Mouse (Mus musculus): Measurements from ENCODE around the gene Csnk1g2. TPM values are rescaled to one million over a fixed set of nuclear protein-coding genes. Genes with fewer than 3 reads are reported as not detected.

The Csnk1g2 gene
- polyA plus RNA-seq, 1 experiment from 2014 or later, result 126 TPM

DNA sequence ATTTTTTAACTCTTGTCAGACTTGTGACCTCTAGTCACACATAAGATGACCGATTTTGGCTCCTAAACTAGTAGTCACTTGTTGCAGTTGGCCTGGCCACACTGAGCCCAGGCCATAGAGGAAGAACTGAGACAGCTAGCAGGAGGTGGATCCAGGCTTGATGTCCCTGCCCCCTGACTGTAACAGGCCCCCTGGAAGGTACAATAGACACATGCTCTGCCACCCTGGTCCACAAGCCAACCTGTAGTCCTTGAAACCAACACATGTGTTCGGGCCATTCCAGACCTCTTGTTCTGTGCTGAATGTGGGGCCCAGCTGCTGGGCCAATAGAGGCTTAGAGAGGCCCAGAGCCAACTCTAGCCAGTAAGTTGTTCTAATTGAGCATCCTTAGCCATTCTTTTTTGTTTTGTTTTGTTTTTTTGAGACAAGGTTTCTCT, 57.6 kb downstream of the Csnk1g2 start:
- Histone ChIP-seq H3K27ac (replicated peaks; ENCODE audit: low read depth, low read length) (no peak overlapping the region), H3K9me3 (ENCODE audit: control insufficient read depth, low read length) (no peaks in the 10 kb centered on the region), H3K27me3 (ENCODE audit: control insufficient read depth, insufficient read depth, low read length) (no peaks in the 10 kb centered on the region), H3K4me2 (ENCODE audit: low read depth, severe bottlenecking) (no peak overlapping the region), H3K36me3 (ENCODE audit: control insufficient read depth, insufficient read depth, low read length) (peaks cover 2% of the 10 kb centered on the region; the same call in 1 of the 2 replicates), H3K9ac (ENCODE audit: low read length) (no peak overlapping the region), H3K4me3 (ENCODE audit: low read depth, low read length) (no peak overlapping the region), H3K4me1 (ENCODE audit: control insufficient read depth, insufficient read depth, low read length) (peaks cover 17% of the 10 kb centered on the region)
- ATAC-seq (ENCODE audit: insufficient number of reproducible peaks, low FRiP score, low TSS enrichment, low read depth) (no peak), DNase-seq (ENCODE audit: low spot score) (no peak)
- 77% methylated on average over 2 of the region's 2 CpGs for WGBS

DNA sequence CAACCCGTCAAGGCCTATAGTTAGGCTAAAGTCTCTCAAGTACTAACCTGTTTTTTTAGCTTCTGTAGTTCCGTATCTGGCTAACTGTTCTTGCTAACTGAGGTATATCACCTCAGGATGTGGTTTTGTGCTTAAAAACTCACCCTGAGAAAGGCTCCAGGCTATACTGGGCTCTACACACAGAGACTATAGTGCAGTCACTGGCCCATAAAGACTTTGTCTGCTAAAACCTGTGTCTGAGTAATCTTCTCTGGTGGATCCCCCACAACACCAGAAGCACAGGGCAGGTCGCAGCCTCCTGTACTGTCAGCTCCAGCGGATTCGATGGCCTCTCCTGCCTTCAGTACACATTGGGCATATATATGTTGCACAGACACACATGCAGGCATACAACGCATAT, 59.4 kb downstream of the Csnk1g2 start:
- no peak overlapping the region for H3K27ac ChIP-seq (replicated peaks; ENCODE audit: low read depth, low read length)
- no peaks in the 10 kb centered on the region for H3K27me3 ChIP-seq (ENCODE audit: control insufficient read depth, insufficient read depth, low read length)
- no peak overlapping the region for H3K4me2 ChIP-seq (ENCODE audit: low read depth, severe bottlenecking)
- peaks cover 5% of the 10 kb centered on the region for H3K36me3 ChIP-seq (ENCODE audit: control insufficient read depth, insufficient read depth, low read length)
- ATAC-seq (ENCODE audit: insufficient number of reproducible peaks, low FRiP score, low TSS enrichment, low read depth), result no peak
- WGBS, result 90% methylated on average over 6 of the region's 6 CpGs
- DNase-seq (ENCODE audit: low spot score), result no peak
- no peaks in the 10 kb centered on the region for H3K9me3 ChIP-seq (ENCODE audit: control insufficient read depth, low read length)
- H3K9ac ChIP-seq (ENCODE audit: low read length), result no peak overlapping the region
- no peak overlapping the region for H3K4me3 ChIP-seq (ENCODE audit: low read depth, low read length)
- peaks cover 16% of the 10 kb centered on the region for H3K4me1 ChIP-seq (ENCODE audit: control insufficient read depth, insufficient read depth, low read length)

DNA sequence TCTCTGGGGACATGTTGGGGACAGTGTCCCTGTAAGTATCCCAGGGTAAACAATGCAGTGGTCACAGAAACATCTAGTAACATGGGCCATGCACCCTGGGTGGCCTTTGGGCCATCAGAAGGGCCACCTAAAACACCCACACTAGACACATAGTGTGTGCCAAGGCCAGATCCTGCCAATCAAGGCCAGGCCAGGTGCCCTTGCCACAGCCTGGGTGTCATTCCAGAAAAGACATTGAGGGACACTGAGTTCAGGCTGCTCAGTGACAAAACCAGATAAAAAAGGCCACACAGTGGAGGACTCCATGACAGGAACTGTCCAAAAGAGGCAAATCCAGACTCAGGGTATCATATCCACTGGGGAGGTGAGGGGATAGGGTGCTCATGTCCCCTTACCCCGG, 61.0 kb downstream of the Csnk1g2 start:
- Histone ChIP-seq H3K4me2 (ENCODE audit: low read depth, severe bottlenecking) (no peak overlapping the region), H3K9me3 (ENCODE audit: control insufficient read depth, low read length) (no peaks in the 10 kb centered on the region), H3K27ac (replicated peaks; ENCODE audit: low read depth, low read length) (no peak overlapping the region), H3K9ac (ENCODE audit: low read length) (no peak overlapping the region), H3K27me3 (ENCODE audit: control insufficient read depth, insufficient read depth, low read length) (no peaks in the 10 kb centered on the region), H3K36me3 (ENCODE audit: control insufficient read depth, insufficient read depth, low read length) (peaks cover 6% of the 10 kb centered on the region), H3K4me3 (ENCODE audit: low read depth, low read length) (no peak overlapping the region), H3K4me1 (ENCODE audit: control insufficient read depth, insufficient read depth, low read length) (peaks cover under 1% of the 10 kb centered on the region; the same call in 1 of the 2 replicates)
- ATAC-seq (ENCODE audit: insufficient number of reproducible peaks, low FRiP score, low TSS enrichment, low read depth) (no peak), DNase-seq (ENCODE audit: low spot score) (no peak)
- WGBS, result 90% methylated on average over 1 of the region's 1 CpGs

DNA sequence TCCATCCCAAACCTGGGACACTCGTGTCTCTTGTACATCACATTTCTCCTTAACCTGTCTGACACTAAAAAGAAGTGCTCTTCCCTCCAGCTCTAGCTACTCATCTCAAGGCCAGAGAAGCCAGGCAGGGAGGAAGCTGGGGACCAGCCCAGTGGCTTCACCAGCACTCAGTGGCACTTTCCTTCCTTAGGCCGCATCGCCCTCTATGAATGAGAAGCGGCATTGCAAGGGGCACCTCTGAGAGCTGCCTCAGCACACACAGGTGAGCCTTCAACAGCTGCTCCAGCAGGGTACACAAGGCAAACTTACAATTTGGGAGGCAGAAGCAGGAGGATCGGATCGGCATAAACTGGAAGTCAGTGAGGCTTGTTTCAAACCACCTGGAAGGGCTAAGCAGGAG, 61.6 kb downstream of the Csnk1g2 start:
- peak; percentile 56 for DNase-seq (ENCODE audit: low spot score)
- Histone ChIP-seq H3K4me1 (ENCODE audit: control insufficient read depth, insufficient read depth, low read length) (no peaks in the 10 kb centered on the region), H3K36me3 (ENCODE audit: control insufficient read depth, insufficient read depth, low read length) (peaks cover 7% of the 10 kb centered on the region), H3K9ac (ENCODE audit: low read length) (no peak overlapping the region), H3K9me3 (ENCODE audit: control insufficient read depth, low read length) (no peaks in the 10 kb centered on the region), H3K4me3 (ENCODE audit: low read depth, low read length) (no peak overlapping the region), H3K27ac (replicated peaks; ENCODE audit: low read depth, low read length) (no peak overlapping the region), H3K4me2 (ENCODE audit: low read depth, severe bottlenecking) (no peak overlapping the region), H3K27me3 (ENCODE audit: control insufficient read depth, insufficient read depth, low read length) (no peaks in the 10 kb centered on the region)
- no peak for ATAC-seq (ENCODE audit: insufficient number of reproducible peaks, low FRiP score, low TSS enrichment, low read depth)
- 48% methylated on average over 6 of the region's 6 CpGs for WGBS

DNA sequence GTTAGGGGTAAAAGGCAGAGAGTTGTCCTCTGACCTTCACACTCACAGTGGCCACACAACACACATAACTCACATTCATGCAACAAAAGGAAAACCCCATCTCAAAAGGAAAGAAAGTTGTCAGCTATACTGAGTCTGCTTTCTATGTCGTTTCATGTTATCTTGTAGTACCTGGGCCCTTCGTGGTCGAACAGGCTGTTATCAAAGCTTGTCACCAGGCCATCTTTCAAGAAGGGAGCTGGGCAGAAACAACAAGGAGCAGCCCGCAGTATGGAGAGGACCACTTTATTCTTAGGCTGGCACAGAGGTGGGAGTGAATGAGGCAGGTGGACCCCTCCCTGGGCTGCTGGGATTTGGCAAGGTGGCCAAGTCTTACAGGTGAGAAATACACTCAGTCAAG, 62.3 kb downstream of the Csnk1g2 start:
- H3K4me2 ChIP-seq (ENCODE audit: low read depth, severe bottlenecking), result no peak overlapping the region
- H3K9me3 ChIP-seq (ENCODE audit: control insufficient read depth, low read length), result no peaks in the 10 kb centered on the region
- H3K9ac ChIP-seq (ENCODE audit: low read length), result no peak overlapping the region
- DNase-seq (ENCODE audit: low spot score) (no peak), ATAC-seq (ENCODE audit: insufficient number of reproducible peaks, low FRiP score, low TSS enrichment, low read depth) (no peak)
- no peak overlapping the region for H3K4me3 ChIP-seq (ENCODE audit: low read depth, low read length)
- H3K27ac ChIP-seq (replicated peaks; ENCODE audit: low read depth, low read length), result no peak overlapping the region
- no peaks in the 10 kb centered on the region for H3K4me1 ChIP-seq (ENCODE audit: control insufficient read depth, insufficient read depth, low read length)
- H3K27me3 ChIP-seq (ENCODE audit: control insufficient read depth, insufficient read depth, low read length), result no peaks in the 10 kb centered on the region
- 86% methylated on average over 4 of the region's 4 CpGs for WGBS
- peaks cover 7% of the 10 kb centered on the region for H3K36me3 ChIP-seq (ENCODE audit: control insufficient read depth, insufficient read depth, low read length)

DNA sequence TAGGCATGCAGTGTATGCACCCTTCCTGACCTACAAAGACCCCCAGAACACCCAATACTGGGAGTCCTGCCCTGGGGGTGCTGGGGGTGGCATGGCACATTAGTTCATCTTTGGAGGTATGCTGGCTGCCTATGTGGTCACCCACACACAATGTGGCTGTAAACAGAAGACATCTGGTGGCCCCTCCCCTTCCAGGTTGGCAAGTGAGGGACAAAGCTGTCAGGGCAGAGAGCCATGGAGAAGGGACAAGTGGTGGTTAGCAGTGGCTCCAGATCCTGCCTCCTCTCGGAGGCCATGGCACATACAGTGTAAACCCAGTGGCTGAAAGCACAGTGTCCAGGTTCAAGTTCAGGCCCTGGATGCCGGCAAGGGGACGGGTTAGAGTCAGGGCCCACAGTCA, 64.0 kb downstream of the Csnk1g2 start:
- Histone ChIP-seq H3K4me1 (ENCODE audit: control insufficient read depth, insufficient read depth, low read length) (no peaks in the 10 kb centered on the region), H3K9me3 (ENCODE audit: control insufficient read depth, low read length) (no peaks in the 10 kb centered on the region), H3K4me2 (ENCODE audit: low read depth, severe bottlenecking) (no peak overlapping the region), H3K4me3 (ENCODE audit: low read depth, low read length) (no peak overlapping the region), H3K9ac (ENCODE audit: low read length) (no peak overlapping the region), H3K27me3 (ENCODE audit: control insufficient read depth, insufficient read depth, low read length) (no peaks in the 10 kb centered on the region), H3K27ac (replicated peaks; ENCODE audit: low read depth, low read length) (no peak overlapping the region), H3K36me3 (ENCODE audit: control insufficient read depth, insufficient read depth, low read length) (peaks cover 7% of the 10 kb centered on the region)
- DNase-seq (ENCODE audit: low spot score), result no peak
- ATAC-seq (ENCODE audit: insufficient number of reproducible peaks, low FRiP score, low TSS enrichment, low read depth), result no peak
- 88% methylated on average over 3 of the region's 3 CpGs for WGBS

DNA sequence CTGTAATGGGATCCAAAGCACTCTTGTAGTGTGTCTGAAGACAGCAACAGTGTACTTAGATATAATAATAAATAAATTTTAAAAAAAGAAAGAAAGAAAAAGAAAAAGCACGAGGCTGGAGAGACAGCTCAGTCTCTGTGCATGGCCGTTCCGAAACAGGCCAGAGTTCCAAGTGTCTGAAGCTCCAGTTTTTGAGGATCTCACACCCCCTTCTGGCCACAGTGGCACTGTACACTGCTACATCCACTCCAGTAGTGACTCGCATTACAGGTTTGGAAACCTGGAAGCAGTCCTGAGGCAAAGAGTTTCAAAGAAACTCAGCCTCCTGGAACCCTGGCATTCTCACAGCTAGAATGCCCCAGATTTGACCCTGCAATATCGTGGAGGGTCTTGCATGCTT, 65.2 kb downstream of the Csnk1g2 start:
- Histone ChIP-seq H3K4me1 (ENCODE audit: control insufficient read depth, insufficient read depth, low read length) (no peaks in the 10 kb centered on the region), H3K27me3 (ENCODE audit: control insufficient read depth, insufficient read depth, low read length) (no peaks in the 10 kb centered on the region), H3K27ac (replicated peaks; ENCODE audit: low read depth, low read length) (no peak overlapping the region), H3K9me3 (ENCODE audit: control insufficient read depth, low read length) (no peaks in the 10 kb centered on the region), H3K36me3 (ENCODE audit: control insufficient read depth, insufficient read depth, low read length) (peaks cover 5% of the 10 kb centered on the region), H3K4me2 (ENCODE audit: low read depth, severe bottlenecking) (no peak overlapping the region), H3K4me3 (ENCODE audit: low read depth, low read length) (no peak overlapping the region), H3K9ac (ENCODE audit: low read length) (no peak overlapping the region)
- DNase-seq (ENCODE audit: low spot score), result peak; percentile 71
- ATAC-seq (ENCODE audit: insufficient number of reproducible peaks, low FRiP score, low TSS enrichment, low read depth), result no peak
- 52% methylated on average over 5 of the region's 5 CpGs for WGBS

Small RNA genes within 50 kb of the gene (microRNA-seq; reads per million reads assigned to microRNA genes)
- not detected for gene Mir6912

Other genes with a start within 250 kb of the Csnk1g2 start
- gene Mex3d, start 235.2 kb upstream of the Csnk1g2 start, polyA plus RNA-seq (2014; fragmentation: Nextera tagmentation; extraction: Ambion mirVana), result 9.8 and 10.4 TPM in 2 replicates
- gene Mbd3, start 223.3 kb upstream of the Csnk1g2 start, polyA plus RNA-seq (2014; fragmentation: Nextera tagmentation; extraction: Ambion mirVana), result 302 and 337 TPM in 2 replicates
- gene Uqcr11, start 216.0 kb upstream of the Csnk1g2 start, polyA plus RNA-seq (2014; fragmentation: Nextera tagmentation; extraction: Ambion mirVana), result 527 and 533 TPM in 2 replicates
- 232 and 248 TPM in 2 replicates for gene Tcf3, start 189.2 kb upstream of the Csnk1g2 start, polyA plus RNA-seq (2014; fragmentation: Nextera tagmentation; extraction: Ambion mirVana)
- not detected in 2 replicates for gene Onecut3, start 128.0 kb upstream of the Csnk1g2 start, polyA plus RNA-seq (2014; fragmentation: Nextera tagmentation; extraction: Ambion mirVana)
- 0.37 and 0.48 TPM in 2 replicates for gene Atp8b3, start 83.7 kb upstream of the Csnk1g2 start, polyA plus RNA-seq (2014; fragmentation: Nextera tagmentation; extraction: Ambion mirVana)
- gene Rexo1, start 61.3 kb upstream of the Csnk1g2 start, polyA plus RNA-seq (2014; fragmentation: Nextera tagmentation; extraction: Ambion mirVana), result 27.2 and 32.6 TPM in 2 replicates
- 5.7 and 6.6 TPM in 2 replicates for gene Klf16, start 45.5 kb upstream of the Csnk1g2 start, polyA plus RNA-seq (2014; fragmentation: Nextera tagmentation; extraction: Ambion mirVana)
- 114 and 121 TPM in 2 replicates for gene Abhd17a, start 32.5 kb upstream of the Csnk1g2 start, polyA plus RNA-seq (2014; fragmentation: Nextera tagmentation; extraction: Ambion mirVana)
- 68.8 and 73.0 TPM in 2 replicates for gene Scamp4, start 20.0 kb upstream of the Csnk1g2 start, polyA plus RNA-seq (2014; fragmentation: Nextera tagmentation; extraction: Ambion mirVana)
- gene Adat3, start 20.0 kb upstream of the Csnk1g2 start, polyA plus RNA-seq (2014; fragmentation: Nextera tagmentation; extraction: Ambion mirVana), result 9.7 and 9.8 TPM in 2 replicates
- gene Gm49322, start 16.8 kb upstream of the Csnk1g2 start, polyA plus RNA-seq (2014; fragmentation: Nextera tagmentation; extraction: Ambion mirVana), result 2.1 and 2.6 TPM in 2 replicates
- gene Btbd2, start 34.2 kb downstream of the Csnk1g2 start, polyA plus RNA-seq (2014; fragmentation: Nextera tagmentation; extraction: Ambion mirVana), result 67.4 and 67.9 TPM in 2 replicates
- 95.3 and 98.5 TPM in 2 replicates for gene Mknk2, start 55.3 kb downstream of the Csnk1g2 start, polyA plus RNA-seq (2014; fragmentation: Nextera tagmentation; extraction: Ambion mirVana)
- 44.0 and 48.6 TPM in 2 replicates for gene Mob3a, start 79.1 kb downstream of the Csnk1g2 start, polyA plus RNA-seq (2014; fragmentation: Nextera tagmentation; extraction: Ambion mirVana)
- 4.8 and 5.0 TPM in 2 replicates for gene Izumo4, start 79.3 kb downstream of the Csnk1g2 start, polyA plus RNA-seq (2014; fragmentation: Nextera tagmentation; extraction: Ambion mirVana)
- 67.8 and 68.5 TPM in 2 replicates for gene Ap3d1, start 119.4 kb downstream of the Csnk1g2 start, polyA plus RNA-seq (2014; fragmentation: Nextera tagmentation; extraction: Ambion mirVana)
- 23.0 and 27.8 TPM in 2 replicates for gene Dot1l, start 132.4 kb downstream of the Csnk1g2 start, polyA plus RNA-seq (2014; fragmentation: Nextera tagmentation; extraction: Ambion mirVana)
- 122 and 130 TPM in 2 replicates for gene Sf3a2, start 175.4 kb downstream of the Csnk1g2 start, polyA plus RNA-seq (2014; fragmentation: Nextera tagmentation; extraction: Ambion mirVana)
- gene Plekhj1, start 175.8 kb downstream of the Csnk1g2 start, polyA plus RNA-seq (2014; fragmentation: Nextera tagmentation; extraction: Ambion mirVana), result 141 and 145 TPM in 2 replicates
- gene Amh, start 182.4 kb downstream of the Csnk1g2 start, polyA plus RNA-seq (2014; fragmentation: Nextera tagmentation; extraction: Ambion mirVana), result not detected in 2 replicates
- 0.40 and 0.96 TPM in 2 replicates for gene Jsrp1, start 190.7 kb downstream of the Csnk1g2 start, polyA plus RNA-seq (2014; fragmentation: Nextera tagmentation; extraction: Ambion mirVana)
- gene Oaz1, start 203.8 kb downstream of the Csnk1g2 start, polyA plus RNA-seq (2014; fragmentation: Nextera tagmentation; extraction: Ambion mirVana), result 2,003 and 2,108 TPM in 2 replicates
- gene Lingo3, start 221.2 kb downstream of the Csnk1g2 start, polyA plus RNA-seq (2014; fragmentation: Nextera tagmentation; extraction: Ambion mirVana), result 0.33 and 0.36 TPM in 2 replicates
- 375 and 398 TPM in 2 replicates for gene Lsm7, start 232.4 kb downstream of the Csnk1g2 start, polyA plus RNA-seq (2014; fragmentation: Nextera tagmentation; extraction: Ambion mirVana)
- gene Sppl2b, start 232.4 kb downstream of the Csnk1g2 start, polyA plus RNA-seq (2014; fragmentation: Nextera tagmentation; extraction: Ambion mirVana), result 26.8 and 28.1 TPM in 2 replicates
- gene Tmprss9, start 249.0 kb downstream of the Csnk1g2 start, polyA plus RNA-seq (2014; fragmentation: Nextera tagmentation; extraction: Ambion mirVana), result not detected in 2 replicates